Mouse (Mus musculus): ENCODE data around the gene Rhbdf1. TPM values are rescaled to one million over a fixed set of nuclear protein-coding genes. Genes with fewer than 3 reads are reported as not detected.
"Not testable (repeated sequence)": the region's sequence is repeated elsewhere in the genome, so short reads cannot be mapped to it uniquely, and the experiment has no call there.

The Rhbdf1 gene
- polyA plus RNA-seq, 1 experiment from 2014 or later, result 60.1 TPM

DNA sequence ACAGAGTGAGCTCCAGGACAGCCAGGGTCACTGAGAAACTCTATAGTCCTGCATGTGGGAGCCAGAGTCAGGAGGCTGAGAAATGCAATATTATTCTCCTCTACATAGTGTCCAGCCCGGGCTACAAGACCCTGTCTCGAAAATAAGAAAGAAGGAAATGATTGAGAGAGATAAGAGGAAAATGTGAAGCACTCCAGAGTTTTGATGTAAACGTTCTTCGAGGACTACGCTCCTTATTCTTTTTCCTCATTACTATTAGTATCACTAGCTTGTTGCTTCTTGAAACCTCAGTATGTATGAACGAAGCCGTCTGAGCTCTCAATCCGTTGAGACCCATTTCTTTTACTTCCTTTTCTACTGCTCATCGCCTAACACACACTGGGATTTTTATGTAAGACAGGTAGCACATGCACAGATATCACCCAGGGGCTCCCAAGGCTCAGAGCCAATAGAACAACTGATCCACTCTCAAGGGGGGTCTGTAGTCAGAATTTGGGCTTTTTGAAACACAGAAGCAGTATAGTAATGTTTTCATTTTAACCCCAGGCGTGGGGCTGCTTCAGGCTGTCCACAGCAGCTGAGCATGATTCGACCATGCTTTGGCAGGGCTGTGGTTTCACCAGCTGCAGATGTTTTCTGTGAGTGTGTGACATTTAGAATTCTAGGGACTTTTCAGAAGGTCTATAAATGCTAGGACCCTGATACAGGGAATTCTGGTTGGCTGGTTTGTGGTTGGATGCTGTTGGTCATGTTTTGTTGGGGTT is 20.0 kb downstream of the Rhbdf1 start:
- Histone ChIP-seq H3K27me3 (replicated peaks; ENCODE audit: control insufficient read depth, insufficient read depth, low read length) (no peaks in the 10 kb centered on the region), H3K4me3 (ENCODE audit: low read depth, low read length) (no peak overlapping the region), H3K9me3 (ENCODE audit: control insufficient read depth, low read length) (no peaks in the 10 kb centered on the region), H3K36me3 (ENCODE audit: control insufficient read depth, insufficient read depth, low read length) (no peaks in the 10 kb centered on the region), H3K4me1 (ENCODE audit: control insufficient read depth, insufficient read depth, low read length) (no peaks in the 10 kb centered on the region), H3K27ac (replicated peaks; ENCODE audit: low read depth, low read length) (no peak overlapping the region), H3K4me2 (ENCODE audit: low read depth, low read length) (no peak overlapping the region), H3K9ac (ENCODE audit: low read depth, low read length) (no peak overlapping the region)
- 76% methylated on average over 11 of the region's 11 CpGs for WGBS
- DNase-seq (ENCODE audit: low spot score) (no peak), ATAC-seq (ENCODE audit: low read depth) (no peak)

DNA sequence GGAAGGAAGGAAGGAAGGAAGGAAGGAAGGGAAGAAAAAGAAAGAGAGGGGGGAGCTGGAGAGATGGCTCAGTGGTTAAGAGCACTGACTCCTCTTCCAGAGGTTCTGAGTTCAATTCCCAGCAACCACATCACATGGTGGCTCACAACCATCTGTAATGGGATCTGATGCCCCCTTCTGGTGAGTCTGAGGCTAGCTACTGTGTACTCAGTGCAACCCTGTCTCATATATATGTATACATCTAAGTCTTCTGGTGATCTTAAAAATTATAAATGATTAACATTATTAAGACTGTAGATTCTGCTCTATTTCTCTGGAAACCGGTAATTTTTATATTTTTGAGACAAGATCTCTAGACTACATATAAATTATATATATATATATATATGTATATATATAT is 21.1 kb downstream of the Rhbdf1 start:
- not testable (repeated sequence) for H3K9me3 ChIP-seq (ENCODE audit: control insufficient read depth, low read length); H3K36me3 ChIP-seq (ENCODE audit: control insufficient read depth, insufficient read depth, low read length); H3K4me1 ChIP-seq (ENCODE audit: control insufficient read depth, insufficient read depth, low read length); H3K27ac ChIP-seq (replicated peaks; ENCODE audit: low read depth, low read length); ATAC-seq (ENCODE audit: low read depth); H3K9ac ChIP-seq (ENCODE audit: low read depth, low read length); H3K4me2 ChIP-seq (ENCODE audit: low read depth, low read length); H3K4me3 ChIP-seq (ENCODE audit: low read depth, low read length); H3K27me3 ChIP-seq (replicated peaks; ENCODE audit: control insufficient read depth, insufficient read depth, low read length); DNase-seq (ENCODE audit: low spot score)
- WGBS, result 56% methylated on average over 1 of the region's 1 CpGs

DNA sequence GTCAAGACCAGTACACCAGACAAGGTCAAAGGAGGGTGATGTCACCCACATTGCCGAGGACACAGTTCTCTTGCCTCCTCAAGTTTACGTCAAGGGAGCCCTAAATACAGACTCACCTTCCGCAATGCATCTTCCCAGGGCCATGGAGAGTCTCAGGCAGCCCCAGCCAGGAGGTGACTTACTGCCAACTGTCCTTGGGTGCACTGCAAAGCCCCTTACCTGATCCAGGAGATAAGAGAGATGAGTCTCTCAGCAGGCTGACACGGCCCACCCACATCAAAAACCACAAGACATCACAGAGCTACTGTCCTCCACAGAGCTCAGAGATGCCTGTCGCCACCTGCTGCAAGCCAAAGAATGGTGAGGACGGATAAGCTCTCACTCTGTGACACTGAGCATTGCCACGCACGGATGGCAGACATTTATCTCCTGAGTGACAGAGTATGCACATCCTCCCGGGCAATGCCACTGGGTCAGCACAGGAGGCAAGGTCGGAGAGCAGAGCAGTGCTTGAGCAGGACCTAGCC is 22.0 kb downstream of the Rhbdf1 start, which contains the start of gene Il9r:
Gene Il9r, minus strand, starts transcription at position 205 of the 527 bp plus-strand sequence.
- H3K9ac ChIP-seq (ENCODE audit: low read depth, low read length), result no peak within 1 kb of the TSS
- 72% methylated on average over 10 of the region's 10 CpGs for WGBS
- H3K9me3 ChIP-seq (ENCODE audit: control insufficient read depth, low read length), result no peaks in the 10 kb centered on the region

DNA sequence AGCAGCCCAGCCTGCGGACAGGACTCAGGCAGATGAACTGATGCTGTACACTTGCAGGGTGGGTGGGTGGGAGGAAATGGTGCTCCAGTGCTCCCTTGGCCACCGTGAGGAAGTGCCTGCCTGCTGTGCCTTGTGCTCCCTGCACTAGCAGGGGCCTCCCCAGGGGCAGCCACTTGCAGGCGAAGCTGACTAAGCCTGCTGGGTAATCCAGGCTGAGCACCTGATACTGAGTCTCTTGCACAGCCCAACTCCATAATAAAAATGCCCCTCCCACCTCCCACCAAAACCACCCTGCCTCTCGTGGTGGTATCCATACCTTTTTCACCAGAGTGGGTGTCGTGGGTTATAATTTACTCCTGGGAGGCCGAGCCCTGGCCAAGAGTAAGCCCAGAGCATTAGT is 22.9 kb downstream of the Rhbdf1 start:
- DNase-seq (ENCODE audit: low spot score), result no peak
- WGBS, result 42% methylated on average over 6 of the region's 6 CpGs

More for the DNA sequence above, 22.0 kb downstream of the Rhbdf1 start, which contains the start of gene Il9r:
- DNase-seq (ENCODE audit: low spot score) (no peak), ATAC-seq (ENCODE audit: low read depth) (no peak)
- H3K4me1 ChIP-seq (ENCODE audit: control insufficient read depth, insufficient read depth, low read length), result no peaks in the 10 kb centered on the region
- no peak within 1 kb of the TSS for H3K27ac ChIP-seq (replicated peaks; ENCODE audit: low read depth, low read length)
- no peaks in the 10 kb centered on the region for H3K36me3 ChIP-seq (ENCODE audit: control insufficient read depth, insufficient read depth, low read length)
- H3K4me2 ChIP-seq (ENCODE audit: low read depth, low read length), result no peak within 1 kb of the TSS
- no peak within 1 kb of the TSS for H3K4me3 ChIP-seq (ENCODE audit: low read depth, low read length)
- no peaks in the 10 kb centered on the region for H3K27me3 ChIP-seq (replicated peaks; ENCODE audit: control insufficient read depth, insufficient read depth, low read length)

DNA sequence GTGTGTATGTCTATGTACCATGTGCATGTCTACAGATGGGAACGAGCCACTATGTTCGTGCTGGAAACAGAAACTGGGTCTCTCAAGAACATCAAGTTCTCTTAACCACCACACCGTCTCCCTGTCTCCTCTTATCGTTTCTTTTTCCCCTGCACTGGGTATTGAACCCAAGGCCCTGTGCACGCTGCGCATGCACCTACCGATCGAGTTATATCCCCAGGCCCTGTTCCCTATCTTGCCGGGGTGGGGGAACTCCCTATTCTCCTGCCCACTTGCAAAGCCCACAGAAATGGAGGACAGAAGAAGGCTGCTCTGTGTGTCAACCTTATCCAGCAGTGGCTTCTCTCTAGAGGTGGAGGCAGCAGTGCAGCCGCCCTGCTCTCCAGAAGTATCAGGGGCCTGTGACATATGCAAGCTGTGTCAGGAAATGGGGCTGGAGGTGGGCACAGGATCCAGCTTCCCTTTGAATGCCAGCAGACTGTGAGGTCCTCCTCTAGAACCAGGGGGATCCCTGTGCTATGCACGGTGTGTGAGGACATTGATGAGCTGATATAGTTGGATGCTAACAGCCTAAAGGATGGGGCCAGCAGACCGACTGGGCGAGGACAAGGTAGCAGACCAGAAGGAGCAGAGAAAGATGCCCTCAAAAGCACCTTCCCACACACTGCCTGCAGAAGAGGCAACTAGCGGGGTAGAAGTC is 23.7 kb downstream of the Rhbdf1 start:
- Histone ChIP-seq H3K27ac (replicated peaks; ENCODE audit: low read depth, low read length) (no peak overlapping the region), H3K4me1 (ENCODE audit: control insufficient read depth, insufficient read depth, low read length) (no peaks in the 10 kb centered on the region), H3K4me2 (ENCODE audit: low read depth, low read length) (no peak overlapping the region), H3K36me3 (ENCODE audit: control insufficient read depth, insufficient read depth, low read length) (no peaks in the 10 kb centered on the region), H3K9ac (ENCODE audit: low read depth, low read length) (no peak overlapping the region), H3K9me3 (ENCODE audit: control insufficient read depth, low read length) (no peaks in the 10 kb centered on the region), H3K27me3 (replicated peaks; ENCODE audit: control insufficient read depth, insufficient read depth, low read length) (no peaks in the 10 kb centered on the region), H3K4me3 (ENCODE audit: low read depth, low read length) (no peak overlapping the region)
- 69% methylated on average over 13 of the region's 14 CpGs for WGBS
- ATAC-seq (ENCODE audit: low read depth) (no peak), DNase-seq (ENCODE audit: low spot score) (no peak)

More for the DNA sequence above, 22.9 kb downstream of the Rhbdf1 start:
- Histone ChIP-seq H3K27me3 (replicated peaks; ENCODE audit: control insufficient read depth, insufficient read depth, low read length) (no peaks in the 10 kb centered on the region), H3K4me2 (ENCODE audit: low read depth, low read length) (no peak overlapping the region), H3K36me3 (ENCODE audit: control insufficient read depth, insufficient read depth, low read length) (no peaks in the 10 kb centered on the region), H3K9me3 (ENCODE audit: control insufficient read depth, low read length) (no peaks in the 10 kb centered on the region), H3K27ac (replicated peaks; ENCODE audit: low read depth, low read length) (no peak overlapping the region), H3K9ac (ENCODE audit: low read depth, low read length) (no peak overlapping the region), H3K4me3 (ENCODE audit: low read depth, low read length) (no peak overlapping the region), H3K4me1 (ENCODE audit: control insufficient read depth, insufficient read depth, low read length) (no peaks in the 10 kb centered on the region)
- peak; percentile 63; the same call in 1 of the 2 replicates for ATAC-seq (ENCODE audit: low read depth)

DNA sequence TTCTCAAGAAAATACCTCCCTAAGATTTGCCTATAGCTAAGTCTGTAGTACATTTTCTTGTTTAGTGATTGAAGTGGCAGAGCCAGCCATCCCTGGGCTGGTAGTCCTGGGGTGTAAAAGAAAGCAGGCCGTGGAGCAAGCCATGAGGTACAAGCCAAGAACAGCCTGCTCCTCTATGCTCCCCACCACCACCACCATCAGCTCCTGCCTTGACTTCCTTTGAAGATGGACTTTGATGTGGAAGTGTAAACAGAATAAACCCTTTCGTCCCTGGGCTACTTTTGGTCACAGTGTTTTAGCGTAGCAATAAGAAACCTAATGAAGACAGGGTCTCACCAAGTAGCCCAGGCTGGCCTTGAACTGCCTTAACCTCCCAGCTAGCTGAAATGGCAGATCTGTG is 24.3 kb downstream of the Rhbdf1 start:
- WGBS, result 53% methylated on average over 3 of the region's 3 CpGs
- Histone ChIP-seq H3K9ac (ENCODE audit: low read depth, low read length) (no peak overlapping the region), H3K9me3 (ENCODE audit: control insufficient read depth, low read length) (no peaks in the 10 kb centered on the region), H3K4me1 (ENCODE audit: control insufficient read depth, insufficient read depth, low read length) (no peaks in the 10 kb centered on the region), H3K27ac (replicated peaks; ENCODE audit: low read depth, low read length) (no peak overlapping the region), H3K4me2 (ENCODE audit: low read depth, low read length) (no peak overlapping the region), H3K36me3 (ENCODE audit: control insufficient read depth, insufficient read depth, low read length) (no peaks in the 10 kb centered on the region), H3K4me3 (ENCODE audit: low read depth, low read length) (no peak overlapping the region), H3K27me3 (replicated peaks; ENCODE audit: control insufficient read depth, insufficient read depth, low read length) (no peaks in the 10 kb centered on the region)
- no peak for DNase-seq (ENCODE audit: low spot score)
- ATAC-seq (ENCODE audit: low read depth), result no peak

DNA sequence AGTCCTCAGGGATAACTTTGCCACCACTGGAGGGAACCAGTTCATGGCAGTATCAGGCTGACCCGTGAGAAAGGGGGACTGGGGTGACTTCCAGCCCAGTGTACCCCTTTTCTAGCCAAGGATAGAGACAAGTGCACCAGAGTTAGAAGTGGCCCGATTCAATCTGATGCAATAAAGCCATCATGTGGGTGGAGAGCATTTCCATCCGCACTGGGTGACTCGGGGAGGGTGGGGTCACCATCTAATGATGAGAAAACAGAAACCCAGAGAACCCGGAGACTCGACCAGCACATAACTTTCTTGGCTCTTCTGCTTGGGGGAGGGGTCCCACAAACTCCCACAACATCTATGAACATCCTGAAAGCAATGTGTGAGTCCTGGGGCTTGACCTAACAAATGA is 25.4 kb downstream of the Rhbdf1 start:
- no peaks in the 10 kb centered on the region for H3K9me3 ChIP-seq (ENCODE audit: control insufficient read depth, low read length)
- H3K4me3 ChIP-seq (ENCODE audit: low read depth, low read length), result no peak overlapping the region
- no peak overlapping the region for H3K9ac ChIP-seq (ENCODE audit: low read depth, low read length)
- no peak overlapping the region for H3K27ac ChIP-seq (replicated peaks; ENCODE audit: low read depth, low read length)
- ATAC-seq (ENCODE audit: low read depth), result no peak
- no peaks in the 10 kb centered on the region for H3K36me3 ChIP-seq (ENCODE audit: control insufficient read depth, insufficient read depth, low read length)
- DNase-seq (ENCODE audit: low spot score), result no peak
- no peaks in the 10 kb centered on the region for H3K27me3 ChIP-seq (replicated peaks; ENCODE audit: control insufficient read depth, insufficient read depth, low read length)
- H3K4me1 ChIP-seq (ENCODE audit: control insufficient read depth, insufficient read depth, low read length), result no peaks in the 10 kb centered on the region
- WGBS, result 75% methylated on average over 6 of the region's 6 CpGs
- H3K4me2 ChIP-seq (ENCODE audit: low read depth, low read length), result no peak overlapping the region

DNA sequence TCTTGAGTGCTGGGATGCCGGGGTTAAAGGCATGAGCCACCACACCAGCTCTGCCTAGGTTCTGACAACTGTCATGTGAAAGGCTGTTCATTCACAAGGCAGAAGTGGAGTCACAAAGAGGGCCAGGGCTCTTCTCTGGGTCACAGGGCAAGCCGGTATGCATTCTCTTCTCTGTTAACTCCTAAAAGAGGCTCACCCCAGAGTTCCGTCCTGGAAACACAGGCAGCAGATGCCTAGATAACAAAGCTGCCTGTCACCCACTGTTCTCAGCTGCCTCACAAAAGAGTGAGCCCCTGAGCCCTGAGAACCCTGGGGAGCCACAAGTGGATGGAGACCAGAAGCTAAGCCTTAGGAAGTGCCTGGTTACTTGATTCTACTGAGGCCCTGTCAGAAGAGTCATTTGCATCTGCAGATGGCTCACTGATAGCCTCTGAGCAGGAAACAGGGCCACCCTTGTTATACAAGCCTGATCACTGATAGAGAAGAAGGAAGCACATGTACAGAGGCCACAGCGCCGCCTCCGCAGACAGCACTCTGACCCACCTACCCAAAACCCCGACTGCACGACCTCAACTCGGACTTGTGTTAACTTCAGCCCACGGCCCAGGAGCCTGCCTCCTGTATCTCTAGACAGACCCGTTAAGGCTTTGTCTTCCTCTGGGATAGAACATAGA is 26.1 kb downstream of the Rhbdf1 start:
- 25% methylated on average over 11 of the region's 11 CpGs for WGBS

More for the DNA sequence above, 26.1 kb downstream of the Rhbdf1 start:
- no peak overlapping the region for H3K4me3 ChIP-seq (ENCODE audit: low read depth, low read length)
- no peak overlapping the region for H3K27ac ChIP-seq (replicated peaks; ENCODE audit: low read depth, low read length)
- H3K4me2 ChIP-seq (ENCODE audit: low read depth, low read length), result no peak overlapping the region
- H3K9me3 ChIP-seq (ENCODE audit: control insufficient read depth, low read length), result no peaks in the 10 kb centered on the region
- H3K27me3 ChIP-seq (replicated peaks; ENCODE audit: control insufficient read depth, insufficient read depth, low read length), result no peaks in the 10 kb centered on the region
- no peak overlapping the region for H3K9ac ChIP-seq (ENCODE audit: low read depth, low read length)
- DNase-seq (ENCODE audit: low spot score) (no peak), ATAC-seq (ENCODE audit: low read depth) (no peak)
- no peaks in the 10 kb centered on the region for H3K36me3 ChIP-seq (ENCODE audit: control insufficient read depth, insufficient read depth, low read length)
- H3K4me1 ChIP-seq (ENCODE audit: control insufficient read depth, insufficient read depth, low read length), result no peaks in the 10 kb centered on the region
